Mouse (Mus musculus) cerebellum, adult 2 months (tissue): ENCODE results near the gene Rap2b.

Experiments used
- CTCF ChIP-seq: fragments of 200-500 bp; IDR thresholded peaks from 2 replicates; pipeline ENCODE4 v1.5.1; 2011; ENCODE audit warnings: low read depth, mild to moderate bottlenecking, control low read depth, low read length, moderate library complexity, borderline replicate concordance; ENCODE audit not compliant: insufficient read depth
- POLR2A ChIP-seq: fragments of 200-500 bp; IDR thresholded peaks from 2 replicates; pipeline ENCODE4 v1.6.1; 2011; ENCODE audit warnings: low read length, control low read depth, borderline replicate concordance; ENCODE audit not compliant: insufficient read depth

GRCm38 (mm10) chr3:61336205-61336604 lies 25.2 kb upstream of the Rap2b start:
- TF ChIP-seq POLR2A (no peak), CTCF (no peak)
